Mouse (Mus musculus): ENCODE measurements around the gene Gm49361. TPM values are rescaled to one million over a fixed set of nuclear protein-coding genes. Genes with fewer than 3 reads are reported as not detected.

Gm49361 gene
- not detected in 2 replicates for polyA plus RNA-seq (2015; fragmentation: Nextera tagmentation; extraction: Ambion mirVana)

GRCm38 (mm10) chr14:57746001-57746771, at the start of gene Gm49361:
Gm49361 (minus strand) TSS chr14:57746103.

GRCm38 (mm10) chr14:57758237-57758636, 12.3 kb upstream of the Gm49361 start, which contains the start of gene Lats2:
Lats2 (minus strand) TSS chr14:57758388.

GRCm38 (mm10) chr14:57664822-57665627, 80.9 kb downstream of the Gm49361 start, which contains the start of gene Xpo4:
Xpo4 (minus strand) TSS chr14:57665430.

Other genes starting within 250 kb of the Gm49361 start
- gene Il17d, start 221.3 kb downstream of the Gm49361 start, polyA plus RNA-seq (2015; fragmentation: Nextera tagmentation; extraction: Ambion mirVana): 9.5 and 11.3 TPM in 2 replicates
- 59.7 and 63.0 TPM in 2 replicates for gene Eef1akmt1, start 174.5 kb downstream of the Gm49361 start, polyA plus RNA-seq (2015; fragmentation: Nextera tagmentation; extraction: Ambion mirVana)
- gene Xpo4, start 80.7 kb downstream of the Gm49361 start, polyA plus RNA-seq (2015; fragmentation: Nextera tagmentation; extraction: Ambion mirVana): 6.7 and 6.8 TPM in 2 replicates
- gene Lats2, start 12.3 kb upstream of the Gm49361 start, polyA plus RNA-seq (2015; fragmentation: Nextera tagmentation; extraction: Ambion mirVana): 14.7 and 17.0 TPM in 2 replicates
- gene Sap18, start 52.1 kb upstream of the Gm49361 start, polyA plus RNA-seq (2015; fragmentation: Nextera tagmentation; extraction: Ambion mirVana): 10.1 and 18.1 TPM in 2 replicates
- gene Ska3, start 80.1 kb upstream of the Gm49361 start, polyA plus RNA-seq (2015; fragmentation: Nextera tagmentation; extraction: Ambion mirVana): 5.4 and 5.5 TPM in 2 replicates
- 156 and 169 TPM in 2 replicates for gene Mrpl57, start 80.1 kb upstream of the Gm49361 start, polyA plus RNA-seq (2015; fragmentation: Nextera tagmentation; extraction: Ambion mirVana)
- gene Zdhhc20, start 144.2 kb upstream of the Gm49361 start, polyA plus RNA-seq (2015; fragmentation: Nextera tagmentation; extraction: Ambion mirVana): 35.3 and 41.9 TPM in 2 replicates